Mouse (Mus musculus) urinary bladder, adult 18-20 months (tissue): ENCODE results near the gene Gm15128.
"Not testable (repeated sequence)": the region's sequence is repeated elsewhere in the genome, so short reads cannot be mapped to it uniquely, and the experiment has no call there.

Experiments
- DNase-seq, 2 experiments: peaks; one replicate each; pipeline ENCODE4 v3.0.0; 2022; ENCODE audit warnings: low spot score in 2 of 2, mixed read lengths in 2 of 2

The Gm15128 gene

GRCm38 (mm10) chrX:147765691-147766090, at the start of gene Gm15128:
TSS of gene Gm15128 (plus strand) at chrX:147765991.
- DNase-seq: not testable (repeated sequence)
